ENCODE assay signal across 14 mouse cellular contexts in the genomic region with DNA sequence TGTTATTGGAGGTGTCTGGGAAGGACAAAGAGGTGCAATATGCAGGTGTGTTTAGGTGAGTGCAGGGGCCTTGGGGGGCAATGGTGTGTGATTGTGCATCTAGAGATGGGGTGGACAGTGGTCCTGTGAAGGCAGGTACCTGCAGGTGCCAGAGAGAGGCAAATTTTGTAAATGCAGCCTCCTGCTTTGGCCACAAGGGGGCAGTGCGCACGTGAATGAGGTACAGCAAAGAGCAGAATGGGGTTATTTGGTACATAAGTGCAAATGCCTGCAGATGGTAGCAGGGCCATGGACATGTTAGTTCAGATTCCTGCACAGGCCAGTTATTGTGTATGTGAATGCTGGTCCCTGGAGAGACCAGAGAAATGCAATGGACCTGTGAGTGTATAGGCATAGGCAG. TPM values are rescaled to one million over a fixed set of nuclear protein-coding genes. Genes with fewer than 3 reads are reported as not detected.
"Had no signal": no experiment of that assay in that cellular context is flagged by ENCODE, and none has a peak within 500 bp of the region (broad histone marks: within the 10 kb centered on the region; RNA-seq: fewer than 3 reads in every experiment).

No protein-coding gene starts in this region.

RNA-seq across cellular contexts. Expression of a gene that starts 59.6 kb away (rescaled TPM):
- total RNA-seq: layer of hippocampus, postnatal 25 days; left cerebral cortex, adult 2 months; left cerebral cortex, postnatal 14 days; midbrain, postnatal 0 days had no signal
- polyA plus RNA-seq: kidney, adult 2 months; kidney, embryonic 16.5 days; limb, embryonic 10.5 days; limb, embryonic 14.5 days; liver, embryonic 11.5 days; liver, embryonic 15.5 days; lung, adult 2 months; lung, postnatal 0 days; midbrain, postnatal 0 days; neural tube, embryonic 14.5 days; stomach, postnatal 0 days had no signal
